Mouse (Mus musculus): ENCODE data around the gene Kcnh4. TPM values are rescaled to one million over a fixed set of nuclear protein-coding genes. Genes with fewer than 3 reads are reported as not detected.

Kcnh4 gene
- polyA plus RNA-seq, 1 experiment: 0.05 TPM

DNA sequence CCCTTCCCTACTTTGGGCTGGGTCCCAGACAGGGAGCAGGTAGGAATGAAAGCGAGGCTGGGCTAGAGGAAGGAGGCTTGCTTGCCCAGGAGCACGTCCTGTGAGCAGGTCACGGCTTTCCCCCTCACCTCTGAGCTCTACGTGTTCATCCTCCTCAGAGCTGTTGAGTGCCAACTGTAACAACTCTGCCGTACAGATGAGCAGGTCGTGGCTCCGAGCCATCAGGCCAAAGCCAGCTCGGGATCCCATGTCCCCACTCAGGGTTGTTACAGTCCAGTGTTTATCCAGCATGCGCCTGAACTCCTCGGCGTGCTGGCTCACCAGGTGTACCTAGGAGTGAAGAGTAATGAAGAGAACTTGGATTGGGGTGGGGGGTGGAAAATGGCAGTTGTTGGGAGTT is 56.4 kb downstream of the Kcnh4 start:
- H3K4me3 ChIP-seq: no peak overlapping the region
- H3K79me2 ChIP-seq (ENCODE audit: control insufficient read depth, insufficient read depth): no peaks in the 10 kb centered on the region
- H3K27me3 ChIP-seq (ENCODE audit: control insufficient read depth, insufficient read depth, insufficient read length): no peaks in the 10 kb centered on the region
- peaks cover 15% of the 10 kb centered on the region for H3K36me3 ChIP-seq (ENCODE audit: control insufficient read depth, insufficient read depth)
- peak overlapping the region; percentile 55 for H3K4me2 ChIP-seq (ENCODE audit: low read depth)
- TF ChIP-seq MYOD1 (IDR thresholded peaks at IDR 0.05; ENCODE audit: control insufficient read depth in 1 of 3, insufficient read length in 2 of 3, low read depth in 2 of 3) (no peak), POLR2A (IDR thresholded peaks at IDR 0.05; ENCODE audit: insufficient read length, low read depth) (no peak), CEBPB (IDR thresholded peaks at IDR 0.05; ENCODE audit: insufficient read depth, poor library complexity, severe bottlenecking) (no peak), USF1 (IDR thresholded peaks at IDR 0.05; ENCODE audit: low read depth) (no peak), POLR2AphosphoS2 (IDR thresholded peaks at IDR 0.05; ENCODE audit: insufficient read length, low read depth) (no peak), TCF3 (IDR thresholded peaks at IDR 0.05; ENCODE audit: insufficient read length, low read depth) (no peak), REST (IDR thresholded peaks at IDR 0.05; ENCODE audit: insufficient read depth, insufficient read length) (no peak), E2F4 (IDR thresholded peaks at IDR 0.05; ENCODE audit: insufficient read depth) (no peak), MYOG (IDR thresholded peaks at IDR 0.05; ENCODE audit: control insufficient read depth in 1 of 3, insufficient read depth in 1 of 3, insufficient read length in 2 of 3, low read depth in 2 of 3) (no peak), TCF12 (IDR thresholded peaks at IDR 0.05; ENCODE audit: insufficient read depth, poor library complexity, severe bottlenecking) (no peak), MAX (IDR thresholded peaks at IDR 0.05; ENCODE audit: low read depth) (no peak), SRF (IDR thresholded peaks at IDR 0.05; ENCODE audit: control insufficient read depth, insufficient read length, low read depth) (no peak)
- no peak overlapping the region for H3ac ChIP-seq (ENCODE audit: control insufficient read depth, insufficient read length)

DNA sequence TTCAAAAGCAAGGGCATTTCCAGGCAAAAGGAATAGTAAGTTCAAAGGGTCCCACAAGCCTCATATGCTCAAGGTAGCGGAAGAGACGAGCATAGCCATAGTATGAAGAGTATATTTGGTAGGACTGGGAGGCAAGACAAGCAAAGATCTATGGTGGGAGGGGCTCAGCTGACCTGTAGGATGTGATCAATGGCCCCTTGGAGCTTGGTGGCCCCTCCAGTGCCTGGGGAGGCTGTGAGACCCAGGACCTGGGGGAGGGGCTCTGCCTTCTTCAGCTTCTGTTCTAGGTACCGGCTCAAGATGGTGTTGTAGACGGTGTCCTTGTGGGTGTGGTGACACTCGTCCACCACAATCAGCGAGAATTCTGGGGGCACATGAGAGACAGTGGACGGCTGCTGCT is 56.8 kb downstream of the Kcnh4 start:
- H3K4me2 ChIP-seq (ENCODE audit: low read depth): peak overlapping the region; percentile 73
- H3K79me2 ChIP-seq (ENCODE audit: control insufficient read depth, insufficient read depth): no peaks in the 10 kb centered on the region
- H3K4me3 ChIP-seq: no peak overlapping the region
- peaks cover 10% of the 10 kb centered on the region for H3K36me3 ChIP-seq (ENCODE audit: control insufficient read depth, insufficient read depth)
- TF ChIP-seq POLR2AphosphoS2 (IDR thresholded peaks at IDR 0.05; ENCODE audit: insufficient read length, low read depth): no peak
- no peak for TF ChIP-seq TCF12 (IDR thresholded peaks at IDR 0.05; ENCODE audit: insufficient read depth, poor library complexity, severe bottlenecking)
- TF ChIP-seq MYOG (IDR thresholded peaks at IDR 0.05; ENCODE audit: control insufficient read depth in 1 of 3, insufficient read depth in 1 of 3, insufficient read length in 2 of 3, low read depth in 2 of 3): no peak
- TF ChIP-seq E2F4 (IDR thresholded peaks at IDR 0.05; ENCODE audit: insufficient read depth): no peak
- TF ChIP-seq CEBPB (IDR thresholded peaks at IDR 0.05; ENCODE audit: insufficient read depth, poor library complexity, severe bottlenecking): no peak
- TF ChIP-seq REST (IDR thresholded peaks at IDR 0.05; ENCODE audit: insufficient read depth, insufficient read length): no peak
- no peak for TF ChIP-seq TCF3 (IDR thresholded peaks at IDR 0.05; ENCODE audit: insufficient read length, low read depth)
- TF ChIP-seq SRF (IDR thresholded peaks at IDR 0.05; ENCODE audit: control insufficient read depth, insufficient read length, low read depth): no peak
- no peak for TF ChIP-seq MYOD1 (IDR thresholded peaks at IDR 0.05; ENCODE audit: control insufficient read depth in 1 of 3, insufficient read length in 2 of 3, low read depth in 2 of 3)
- no peak for TF ChIP-seq USF1 (IDR thresholded peaks at IDR 0.05; ENCODE audit: low read depth)
- no peak for TF ChIP-seq MAX (IDR thresholded peaks at IDR 0.05; ENCODE audit: low read depth)
- TF ChIP-seq POLR2A (IDR thresholded peaks at IDR 0.05; ENCODE audit: insufficient read length, low read depth): no peak
- no peaks in the 10 kb centered on the region for H3K27me3 ChIP-seq (ENCODE audit: control insufficient read depth, insufficient read depth, insufficient read length)
- H3ac ChIP-seq (ENCODE audit: control insufficient read depth, insufficient read length): no peak overlapping the region

- H3K79me2 ChIP-seq (ENCODE audit: control insufficient read depth, insufficient read depth): no peaks in the 10 kb centered on the region
- peak overlapping the region; percentile 73 for H3K4me2 ChIP-seq (ENCODE audit: low read depth)
- no peak overlapping the region for H3K4me3 ChIP-seq
- H3K27me3 ChIP-seq (ENCODE audit: control insufficient read depth, insufficient read depth, insufficient read length): no peaks in the 10 kb centered on the region
- H3K36me3 ChIP-seq (ENCODE audit: control insufficient read depth, insufficient read depth): peaks cover 6% of the 10 kb centered on the region
- TF ChIP-seq POLR2A (IDR thresholded peaks at IDR 0.05; ENCODE audit: insufficient read length, low read depth): no peak
- TF ChIP-seq SRF (IDR thresholded peaks at IDR 0.05; ENCODE audit: control insufficient read depth, insufficient read length, low read depth): no peak
- no peak for TF ChIP-seq TCF12 (IDR thresholded peaks at IDR 0.05; ENCODE audit: insufficient read depth, poor library complexity, severe bottlenecking)
- no peak for TF ChIP-seq MAX (IDR thresholded peaks at IDR 0.05; ENCODE audit: low read depth)
- H3ac ChIP-seq (ENCODE audit: control insufficient read depth, insufficient read length): no peak overlapping the region
Observed at GRCm38 (mm10) chr11:100702081-100702851, 57.5 kb downstream of the Kcnh4 start.

- Histone ChIP-seq H3K36me3 (ENCODE audit: control insufficient read depth, insufficient read depth) (peaks cover 4% of the 10 kb centered on the region), H3K4me2 (ENCODE audit: low read depth) (no peak overlapping the region), H3K27me3 (ENCODE audit: control insufficient read depth, insufficient read depth, insufficient read length) (no peaks in the 10 kb centered on the region), H3K79me2 (ENCODE audit: control insufficient read depth, insufficient read depth) (no peaks in the 10 kb centered on the region), H3K4me3 (no peak overlapping the region), H3ac (ENCODE audit: control insufficient read depth, insufficient read length) (no peak overlapping the region)
- TF ChIP-seq POLR2A (IDR thresholded peaks at IDR 0.05; ENCODE audit: insufficient read length, low read depth) (no peak), TCF3 (IDR thresholded peaks at IDR 0.05; ENCODE audit: insufficient read length, low read depth) (no peak), MYOG (IDR thresholded peaks at IDR 0.05; ENCODE audit: control insufficient read depth in 1 of 3, insufficient read depth in 1 of 3, insufficient read length in 2 of 3, low read depth in 2 of 3) (no peak), USF1 (IDR thresholded peaks at IDR 0.05; ENCODE audit: low read depth) (no peak), TCF12 (IDR thresholded peaks at IDR 0.05; ENCODE audit: insufficient read depth, poor library complexity, severe bottlenecking) (no peak), REST (IDR thresholded peaks at IDR 0.05; ENCODE audit: insufficient read depth, insufficient read length) (no peak)
Observed at GRCm38 (mm10) chr11:100701301-100701700, 58.4 kb downstream of the Kcnh4 start.

DNA sequence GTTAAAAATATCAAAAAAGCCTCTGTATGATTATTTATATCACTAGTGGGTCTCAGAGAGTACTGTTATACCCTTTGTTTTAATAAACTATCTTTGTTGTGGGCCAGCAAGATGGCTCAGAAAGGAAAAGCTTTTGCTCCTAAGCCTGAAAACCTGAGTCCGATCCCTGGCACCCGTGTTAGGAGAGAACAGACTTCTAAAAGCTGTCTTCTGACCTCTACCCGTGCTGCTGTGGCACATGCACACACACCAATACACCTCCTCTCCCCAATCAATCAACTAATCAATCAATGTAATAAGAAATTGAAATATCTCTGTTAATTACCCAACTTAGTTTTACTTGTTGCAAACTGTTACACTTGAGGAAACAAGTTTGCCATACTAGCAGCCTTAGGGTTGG is 59.0 kb downstream of the Kcnh4 start:
- no peaks in the 10 kb centered on the region for H3K36me3 ChIP-seq (ENCODE audit: control insufficient read depth, insufficient read depth)
- no peak overlapping the region for H3K4me3 ChIP-seq
- H3ac ChIP-seq (ENCODE audit: control insufficient read depth, insufficient read length): no peak overlapping the region
- no peak for TF ChIP-seq REST (IDR thresholded peaks at IDR 0.05; ENCODE audit: insufficient read depth, insufficient read length)
- TF ChIP-seq MYOD1 (IDR thresholded peaks at IDR 0.05; ENCODE audit: control insufficient read depth in 1 of 3, insufficient read length in 2 of 3, low read depth in 2 of 3): no peak
- no peak for TF ChIP-seq POLR2AphosphoS2 (IDR thresholded peaks at IDR 0.05; ENCODE audit: insufficient read length, low read depth)
- no peak for TF ChIP-seq MAX (IDR thresholded peaks at IDR 0.05; ENCODE audit: low read depth)
- H3K27me3 ChIP-seq (ENCODE audit: control insufficient read depth, insufficient read depth, insufficient read length): no peaks in the 10 kb centered on the region
- H3K79me2 ChIP-seq (ENCODE audit: control insufficient read depth, insufficient read depth): no peaks in the 10 kb centered on the region
- no peak overlapping the region for H3K4me2 ChIP-seq (ENCODE audit: low read depth)

Measured in myocyte (in vitro differentiated cells).